Mouse (Mus musculus) C2C12 (cell line): Measurements from ENCODE around the gene Atxn1l.

ENCODE experiments used
- CTCF ChIP-seq: IDR thresholded peaks from one replicate; pipeline ENCODE4 v1.5.1; 2011; ENCODE audit not compliant: control insufficient read depth, insufficient read depth, insufficient read length
- MAX ChIP-seq: IDR thresholded peaks from one replicate; pipeline ENCODE4 v1.6.1; 2011; ENCODE audit warnings: mild to moderate bottlenecking, control low read depth
- MYOD1 ChIP-seq: IDR thresholded peaks from one replicate; pipeline ENCODE4 v1.6.1; 2011; ENCODE audit warnings: low read depth; ENCODE audit not compliant: control insufficient read depth, insufficient read length
- MYOG ChIP-seq: IDR thresholded peaks from one replicate; pipeline ENCODE4 v1.6.1; 2011; ENCODE audit not compliant: control insufficient read depth, insufficient read length; ENCODE audit errors: extremely low read depth

- no peak for TF ChIP-seq CTCF
- no peak for TF ChIP-seq MAX
- TF ChIP-seq MYOD1, result no peak
- no peak for TF ChIP-seq MYOG
These were observed 45.8 kb downstream of the Atxn1l start for GRCm38 (mm10) chr8:109691769-109692168.
